ENCODE assay signal across 18 mouse cellular contexts in the genomic region with DNA sequence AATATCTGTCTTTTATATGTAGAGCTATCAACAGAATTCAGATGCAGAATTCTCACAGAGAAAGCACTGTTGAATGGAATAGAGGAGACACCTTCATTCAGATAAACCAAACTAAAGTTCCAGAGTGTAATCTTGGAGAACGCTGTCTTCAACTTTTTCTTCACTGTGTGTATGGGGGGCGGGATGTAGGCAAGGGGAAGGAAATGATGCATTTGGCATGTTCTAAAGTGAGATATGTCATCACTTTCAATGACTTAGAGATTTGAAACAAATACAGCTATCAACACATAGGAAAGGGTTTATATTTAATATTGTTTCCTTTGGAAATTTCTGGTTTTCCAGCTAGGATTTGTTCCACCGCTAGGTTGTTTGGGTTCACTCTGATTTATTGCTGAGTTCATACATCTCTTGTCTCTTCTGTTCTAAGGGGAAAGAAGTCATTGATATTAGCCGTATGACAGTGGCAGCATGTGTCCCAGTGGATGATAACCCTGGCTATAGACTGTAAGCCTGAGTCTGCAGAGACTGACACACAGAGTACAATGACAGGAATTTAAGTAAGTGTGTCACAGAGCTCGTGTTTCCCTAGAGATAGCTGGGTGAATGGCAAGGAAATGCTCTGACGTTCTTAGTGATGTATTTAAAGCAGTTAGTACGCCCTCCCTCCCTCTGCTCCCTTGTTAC. TPM values are rescaled to one million over a fixed set of nuclear protein-coding genes. Genes with fewer than 3 reads are reported as not detected.
DNase-seq lines count a peak whose midpoint lies in the region; ATAC-seq lines count a peak whose summit lies in the region.
"Had no signal": no experiment of that assay in that cellular context is flagged by ENCODE, and none has a peak within 500 bp of the region (broad histone marks: within the 10 kb centered on the region; RNA-seq: fewer than 3 reads in every experiment).

No protein-coding gene starts in this region.

- H3K9me3 ChIP-seq in kidney, embryonic 14.5 days (ENCODE audit: control insufficient read depth, low read length), result no peaks in the 10 kb centered on the region
- H3K9me3 ChIP-seq in midbrain, embryonic 11.5 days (ENCODE audit: control insufficient read depth, low read length), result no peaks in the 10 kb centered on the region
- no peaks in the 10 kb centered on the region for H3K9me3 ChIP-seq in midbrain, embryonic 16.5 days (replicated peaks; ENCODE audit: control insufficient read depth, low read length, poor library complexity, severe bottlenecking)
- H3K9me3 ChIP-seq: limb, embryonic 12.5 days; neural tube, embryonic 15.5 days; stomach, embryonic 15.5 days had no signal

- peak; percentile 27 for DNase-seq in kidney, adult 11 months
- peak; percentile 19 for DNase-seq in midbrain, embryonic 11.5 days (ENCODE audit: low spot score, missing footprints)
- peak; percentile 41 for DNase-seq in kidney, postnatal 14 days
- DNase-seq in layer of hippocampus, postnatal 25 days (ENCODE audit: extremely low spot score in 1 of 2, low spot score in 1 of 2), result no peak
- no peak for DNase-seq in cerebellum, postnatal 4 days (ENCODE audit: low spot score in 2 of 2)
- DNase-seq: layer of hippocampus, postnatal 36 days; retina, postnatal 1 day had no signal

- H3K27ac ChIP-seq in kidney, embryonic 14.5 days (ENCODE audit: low read depth, low read length), result no peak overlapping the region
- no peak overlapping the region for H3K27ac ChIP-seq in midbrain, embryonic 11.5 days (ENCODE audit: low read depth, low read length)
- H3K27ac ChIP-seq in midbrain, embryonic 16.5 days (ENCODE audit: low read length), result no peak overlapping the region
- H3K27ac ChIP-seq: limb, embryonic 12.5 days; neural tube, embryonic 15.5 days; stomach, embryonic 15.5 days had no signal

- H3K9ac ChIP-seq in kidney, embryonic 14.5 days (ENCODE audit: low read depth, low read length), result no peak overlapping the region
- H3K9ac ChIP-seq in midbrain, embryonic 11.5 days (ENCODE audit: low read length), result no peak overlapping the region
- H3K9ac ChIP-seq in midbrain, embryonic 16.5 days (ENCODE audit: low read depth, low read length), result no peak overlapping the region
- H3K9ac ChIP-seq: limb, embryonic 12.5 days; neural tube, embryonic 15.5 days; stomach, embryonic 15.5 days had no signal

- H3K36me3 ChIP-seq in kidney, embryonic 14.5 days (ENCODE audit: control insufficient read depth, insufficient read depth, low read length), result no peaks in the 10 kb centered on the region
- no peaks in the 10 kb centered on the region for H3K36me3 ChIP-seq in midbrain, embryonic 11.5 days (ENCODE audit: control insufficient read depth, insufficient read depth, low read length)
- no peaks in the 10 kb centered on the region for H3K36me3 ChIP-seq in midbrain, embryonic 16.5 days (ENCODE audit: control insufficient read depth, insufficient read depth, low read length)
- H3K36me3 ChIP-seq: G1E; limb, embryonic 12.5 days; neural tube, embryonic 15.5 days; stomach, embryonic 15.5 days had no signal

- WGBS in kidney, embryonic 14.5 days, result 65% methylated on average over 7 of the region's 7 CpGs
- WGBS in midbrain, embryonic 11.5 days, result 82% methylated on average over 7 of the region's 7 CpGs
- 71% methylated on average over 7 of the region's 7 CpGs for whole genome bisulfite sequencing in midbrain, embryonic 16.5 days

- H3K4me3 ChIP-seq in kidney, embryonic 14.5 days (ENCODE audit: low read length), result no peak overlapping the region
- H3K4me3 ChIP-seq in midbrain, embryonic 11.5 days (ENCODE audit: low read depth, low read length), result no peak overlapping the region
- H3K4me3 ChIP-seq in midbrain, embryonic 16.5 days (ENCODE audit: low read depth, low read length), result no peak overlapping the region
- H3K4me3 ChIP-seq: limb, embryonic 12.5 days; megakaryocyte, embryonic 14.5 days; neural tube, embryonic 15.5 days; stomach, embryonic 15.5 days had no signal

- H3K27me3 ChIP-seq in kidney, embryonic 14.5 days (ENCODE audit: control insufficient read depth, insufficient read depth, low read length), result no peaks in the 10 kb centered on the region
- no peaks in the 10 kb centered on the region for H3K27me3 ChIP-seq in midbrain, embryonic 11.5 days (ENCODE audit: control insufficient read depth, insufficient read depth, low read length)
- H3K27me3 ChIP-seq in midbrain, embryonic 16.5 days (ENCODE audit: control insufficient read depth, insufficient read depth, low read depth, low read length), result no peaks in the 10 kb centered on the region
- H3K27me3 ChIP-seq: limb, embryonic 12.5 days; megakaryocyte, embryonic 14.5 days; neural tube, embryonic 15.5 days; stomach, embryonic 15.5 days had no signal

- H3K4me1 ChIP-seq in kidney, embryonic 14.5 days (ENCODE audit: control insufficient read depth, insufficient read depth, low read length), result no peaks in the 10 kb centered on the region
- H3K4me1 ChIP-seq in midbrain, embryonic 11.5 days (ENCODE audit: control insufficient read depth, insufficient read depth, low read length), result no peaks in the 10 kb centered on the region
- no peaks in the 10 kb centered on the region for H3K4me1 ChIP-seq in midbrain, embryonic 16.5 days (ENCODE audit: control insufficient read depth, insufficient read depth, low read length)
- H3K4me1 ChIP-seq: limb, embryonic 12.5 days; megakaryocyte, embryonic 14.5 days; neural tube, embryonic 15.5 days; stomach, embryonic 15.5 days had no signal

- H3K4me2 ChIP-seq in kidney, embryonic 14.5 days (replicated peaks; ENCODE audit: low read depth, low read length), result no peak overlapping the region
- H3K4me2 ChIP-seq in midbrain, embryonic 11.5 days, result no peak overlapping the region
- no peak overlapping the region for H3K4me2 ChIP-seq in midbrain, embryonic 16.5 days (ENCODE audit: low read length)
- H3K4me2 ChIP-seq: limb, embryonic 12.5 days; neural tube, embryonic 15.5 days; stomach, embryonic 15.5 days had no signal

- no peak for ATAC-seq in kidney, embryonic 14.5 days (ENCODE audit: low FRiP score, low TSS enrichment)
- no peak for ATAC-seq in midbrain, embryonic 11.5 days (ENCODE audit: low FRiP score)
- ATAC-seq in midbrain, embryonic 16.5 days, result no peak
- ATAC-seq in megakaryocyte progenitor cell, adult 5-6 weeks (replicated peaks; ENCODE audit: poor library complexity), result peak; percentile 64; the same call in 1 of the 2 replicates
- ATAC-seq: forebrain, embryonic 14.5 days; intestine, embryonic 16.5 days had no signal

RNA-seq across cellular contexts. Expression of gene Ednrb, which starts 40.8 kb away (rescaled TPM):
- polyA plus RNA-seq in kidney, embryonic 14.5 days (2014; fragmentation: Nextera tagmentation; extraction: Ambion mirVana), result 25.7 and 37.5 TPM in 2 replicates
- polyA plus RNA-seq in midbrain, embryonic 11.5 days (2014; fragmentation: Nextera tagmentation; extraction: Ambion mirVana), result 103 and 126 TPM in 2 replicates
- polyA plus RNA-seq in midbrain, embryonic 16.5 days (2015; fragmentation: Nextera tagmentation; extraction: Ambion mirVana), result 81.5 and 114 TPM in 2 replicates
- 0.20 and 0.71 TPM in 2 replicates for total RNA-seq in megakaryocyte progenitor cell, adult 5-6 weeks (2015)
- 0.30 TPM in 1 of 2 replicates, not detected in the other for total RNA-seq in megakaryocyte progenitor cell, adult 5-6 weeks (2017)
- total RNA-seq in layer of hippocampus, postnatal 25 days (2021), result 10 to 100 TPM; 38.9 to 47.4 TPM
- total RNA-seq: monocyte, adult 5-6 weeks had no signal
- polyA plus RNA-seq: G1E had no signal

Comparison
In these comparisons a context has a peak if more than half of its experiments do, and no peak if none do; other contexts are left out.
1. DNase-seq: peak in kidney, adult 11 months (single experiment), midbrain, embryonic 11.5 days (single experiment) and kidney, postnatal 14 days (single experiment); none in layer of hippocampus, postnatal 25 days (0 of 2) and cerebellum, postnatal 4 days (0 of 2).